Mouse (Mus musculus) layer of hippocampus, adult 18-20 months (tissue): Measurements from ENCODE around the gene Agtr1a. TPM values are rescaled to one million over a fixed set of nuclear protein-coding genes. Genes with fewer than 3 reads are reported as not detected.

Source experiments
- DNase-seq, 2 experiments: peaks; one replicate each; pipeline ENCODE4 v3.0.0; 2022; ENCODE audit warnings: low spot score in 2 of 2
- total RNA-seq, 2 experiments: library from RNA; stranded (reverse); gene quantifications; 2 replicates each; pipeline ENCODE4 v1.2.3; 2021

Gene Agtr1a
- total RNA-seq, 2 experiments from 2014 or later, result 1.2 to 1.6 TPM

- no peak for DNase-seq
Measured at GRCm38 (mm10) chr13:30362048-30362447, 25.8 kb downstream of the Agtr1a start.

GRCm38 (mm10) chr13:30364097-30364625 is 27.9 kb downstream of the Agtr1a start:
- no peak for DNase-seq

- DNase-seq, result no peak
Measured at GRCm38 (mm10) chr13:30364780-30365179, 28.5 kb downstream of the Agtr1a start.

- no peak for DNase-seq
Measured at GRCm38 (mm10) chr13:30365378-30365777, 29.1 kb downstream of the Agtr1a start.

- DNase-seq, result no peak
Measured at GRCm38 (mm10) chr13:30368116-30368515, 31.9 kb downstream of the Agtr1a start.

GRCm38 (mm10) chr13:30368746-30369145 is 32.5 kb downstream of the Agtr1a start:
- DNase-seq, result no peak

- DNase-seq, result no peak
Measured at GRCm38 (mm10) chr13:30378868-30379267, 42.6 kb downstream of the Agtr1a start.

- no peak for DNase-seq
Measured at GRCm38 (mm10) chr13:30385183-30385582, 48.9 kb downstream of the Agtr1a start.

GRCm38 (mm10) chr13:30394123-30394522 is 57.9 kb downstream of the Agtr1a start:
- DNase-seq, result no peak

GRCm38 (mm10) chr13:30396431-30396830 is 60.2 kb downstream of the Agtr1a start:
- no peak for DNase-seq

- DNase-seq, result no peak
Measured at GRCm38 (mm10) chr13:30398852-30399251, 62.6 kb downstream of the Agtr1a start.

- DNase-seq, result no peak
Measured at GRCm38 (mm10) chr13:30400621-30401020, 64.4 kb downstream of the Agtr1a start.

- DNase-seq, result no peak
Measured at GRCm38 (mm10) chr13:30403874-30404273, 67.6 kb downstream of the Agtr1a start.

- DNase-seq, result no peak
Measured at GRCm38 (mm10) chr13:30418611-30419010, 82.4 kb downstream of the Agtr1a start.

- DNase-seq, result no peak
Measured at GRCm38 (mm10) chr13:30427008-30427407, 90.8 kb downstream of the Agtr1a start.

GRCm38 (mm10) chr13:30427436-30427835 is 91.2 kb downstream of the Agtr1a start:
- no peak for DNase-seq

Other genes with a start within 250 kb of the Agtr1a start
- gene Mboat1, start 200.0 kb upstream of the Agtr1a start, total RNA-seq, result 1 to 10 TPM; 1.3 to 1.6 TPM
- gene Uqcrfs1, start 208.9 kb downstream of the Agtr1a start, total RNA-seq, result 100 to 1,000 TPM; 152 to 156 TPM